Mouse (Mus musculus): ENCODE measurements around the gene Cacnb1. TPM values are rescaled to one million over a fixed set of nuclear protein-coding genes. Genes with fewer than 3 reads are reported as not detected.

The Cacnb1 gene
- total RNA-seq, 1 experiment: 6.2 TPM

- Histone ChIP-seq H3K4me1 (ENCODE audit: control insufficient read depth in 2 of 2, insufficient read depth in 2 of 2, low read length in 2 of 2, poor library complexity in 1 of 2) (peaks cover 2 to 20% of the 10 kb centered on the region in 2 experiments; a peak in 3 of 4 replicates), H3K9ac (ENCODE audit: insufficient read depth, low read depth, low read length, poor library complexity, severe bottlenecking) (peak overlapping the region; percentile 2; the same call in 1 of the 2 replicates), H3K27ac (ENCODE audit: insufficient read depth, low read depth, low read length, poor library complexity, severe bottlenecking) (peak overlapping the region; percentile 64), H3K9me3 (ENCODE audit: control insufficient read depth, insufficient read depth, low read depth, low read length) (no peaks in the 10 kb centered on the region), H3K4me3 (ENCODE audit: insufficient read depth in 1 of 2, low read depth in 1 of 2, low read length in 2 of 2, poor library complexity in 1 of 2, severe bottlenecking in 1 of 2) (peak overlapping the region; percentile 45 to 46), H3K36me3 (ENCODE audit: control insufficient read depth, insufficient read depth, low read length, poor library complexity, severe bottlenecking) (no peaks in the 10 kb centered on the region)
- in situ Hi-C loops (cut with MboI; ENCODE audit: low sequenced_read_pairs in 2 of 2, unreplicated experiment in 2 of 2): no loop called here
- DNase-seq (ENCODE audit: low read depth, low spot score): peak; percentile 61
- TF ChIP-seq HCFC1 (IDR thresholded peaks at IDR 0.05; ENCODE audit: borderline replicate concordance, insufficient read depth, low read length): peak; percentile 61; the same call in 1 of the 2 replicates
- no peak for TF ChIP-seq ZNF384 (IDR thresholded peaks at IDR 0.05; ENCODE audit: low read depth, low read length)
- TF ChIP-seq ZC3H11A (IDR thresholded peaks at IDR 0.05; ENCODE audit: borderline replicate concordance, low read depth, low read length): no peak
- TF ChIP-seq MAFK (IDR thresholded peaks at IDR 0.05; ENCODE audit: insufficient read depth, low read depth, low read length): no peak
Measured at GRCm38 (mm10) chr11:98057466-98057865, 34.6 kb upstream of the Cacnb1 start.

GRCm38 (mm10) chr11:98052989-98053834 is 30.4 kb upstream of the Cacnb1 start, which contains the start of gene Stac2:
Gene Stac2 (minus strand): TSS chr11:98053462.
- peak; percentile 82 for DNase-seq (ENCODE audit: low read depth, low spot score)
- H3K4me3 ChIP-seq (ENCODE audit: insufficient read depth in 1 of 2, low read depth in 1 of 2, low read length in 2 of 2, poor library complexity in 1 of 2, severe bottlenecking in 1 of 2): peak within 1 kb of the TSS; percentile 60 to 83
- TF ChIP-seq CHD2 (IDR thresholded peaks at IDR 0.05; ENCODE audit: low read depth, low read length): no peak
- no peak for TF ChIP-seq ZNF384 (IDR thresholded peaks at IDR 0.05; ENCODE audit: low read depth, low read length)
- TF ChIP-seq MAFK (IDR thresholded peaks at IDR 0.05; ENCODE audit: insufficient read depth, low read depth, low read length): no peak
- TF ChIP-seq ZC3H11A (IDR thresholded peaks at IDR 0.05; ENCODE audit: borderline replicate concordance, low read depth, low read length): no peak
- no peak for TF ChIP-seq HCFC1 (IDR thresholded peaks at IDR 0.05; ENCODE audit: borderline replicate concordance, insufficient read depth, low read length)
- in situ Hi-C loops (cut with MboI; ENCODE audit: low sequenced_read_pairs in 2 of 2, unreplicated experiment in 2 of 2): no loop called here
- no peaks in the 10 kb centered on the region for H3K9me3 ChIP-seq (ENCODE audit: control insufficient read depth, insufficient read depth, low read depth, low read length)
- H3K27ac ChIP-seq (ENCODE audit: insufficient read depth, low read depth, low read length, poor library complexity, severe bottlenecking): no peak within 1 kb of the TSS
- peaks cover 2 to 13% of the 10 kb centered on the region in 2 experiments; a peak in 3 of 4 replicates for H3K4me1 ChIP-seq (ENCODE audit: control insufficient read depth in 2 of 2, insufficient read depth in 2 of 2, low read length in 2 of 2, poor library complexity in 1 of 2)
- H3K9ac ChIP-seq (ENCODE audit: insufficient read depth, low read depth, low read length, poor library complexity, severe bottlenecking): peak within 1 kb of the TSS; percentile 46
- H3K36me3 ChIP-seq (ENCODE audit: control insufficient read depth, insufficient read depth, low read length, poor library complexity, severe bottlenecking): no peaks in the 10 kb centered on the region

GRCm38 (mm10) chr11:98052129-98052988 is 29.5 kb upstream of the Cacnb1 start:
- no peak for TF ChIP-seq ZNF384 (IDR thresholded peaks at IDR 0.05; ENCODE audit: low read depth, low read length)
- TF ChIP-seq ZC3H11A (IDR thresholded peaks at IDR 0.05; ENCODE audit: borderline replicate concordance, low read depth, low read length): no peak
- no peak for TF ChIP-seq MAFK (IDR thresholded peaks at IDR 0.05; ENCODE audit: insufficient read depth, low read depth, low read length)
- TF ChIP-seq CHD2 (IDR thresholded peaks at IDR 0.05; ENCODE audit: low read depth, low read length): no peak
- TF ChIP-seq HCFC1 (IDR thresholded peaks at IDR 0.05; ENCODE audit: borderline replicate concordance, insufficient read depth, low read length): no peak
- H3K27ac ChIP-seq (ENCODE audit: insufficient read depth, low read depth, low read length, poor library complexity, severe bottlenecking): no peak overlapping the region
- no peaks in the 10 kb centered on the region for H3K9me3 ChIP-seq (ENCODE audit: control insufficient read depth, insufficient read depth, low read depth, low read length)
- in situ Hi-C loops (cut with MboI; ENCODE audit: low sequenced_read_pairs in 2 of 2, unreplicated experiment in 2 of 2): no loop called here
- peaks cover 0 to 13% of the 10 kb centered on the region in 2 experiments; a peak in 2 of 4 replicates for H3K4me1 ChIP-seq (ENCODE audit: control insufficient read depth in 2 of 2, insufficient read depth in 2 of 2, low read length in 2 of 2, poor library complexity in 1 of 2)
- H3K36me3 ChIP-seq (ENCODE audit: control insufficient read depth, insufficient read depth, low read length, poor library complexity, severe bottlenecking): no peaks in the 10 kb centered on the region
- DNase-seq (ENCODE audit: low read depth, low spot score): no peak
- peak overlapping the region; percentile 46 for H3K9ac ChIP-seq (ENCODE audit: insufficient read depth, low read depth, low read length, poor library complexity, severe bottlenecking)
- peak overlapping the region; percentile 60 to 83 for H3K4me3 ChIP-seq (ENCODE audit: insufficient read depth in 1 of 2, low read depth in 1 of 2, low read length in 2 of 2, poor library complexity in 1 of 2, severe bottlenecking in 1 of 2)

DNA sequence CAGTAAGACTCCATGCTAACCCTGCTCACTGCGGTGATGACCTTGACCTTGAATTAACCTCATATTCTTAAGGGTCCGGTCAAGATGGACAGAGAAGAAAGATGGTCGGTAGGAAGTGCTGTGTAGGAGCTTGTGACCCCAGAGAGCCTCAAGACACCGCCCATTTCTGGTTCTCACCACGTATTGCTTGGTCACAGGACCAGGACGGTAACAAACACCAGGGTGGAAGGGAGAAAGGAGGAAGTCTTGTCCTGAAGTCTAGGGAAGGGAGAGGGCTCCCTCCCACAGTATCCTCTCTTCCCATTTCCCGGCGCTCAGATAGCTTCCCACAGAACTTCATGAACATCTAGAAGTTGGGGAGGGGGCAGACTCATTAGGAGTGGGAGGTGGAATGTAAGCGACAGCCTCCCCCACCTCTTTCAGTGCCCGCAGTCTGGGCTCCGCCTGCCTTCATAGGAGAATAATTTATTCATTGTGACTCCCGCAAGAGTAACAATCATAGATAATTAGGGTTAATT is 28.8 kb upstream of the Cacnb1 start:
- no peak for DNase-seq (ENCODE audit: low read depth, low spot score)
- TF ChIP-seq ZC3H11A (IDR thresholded peaks at IDR 0.05; ENCODE audit: borderline replicate concordance, low read depth, low read length) (no peak), MAFK (IDR thresholded peaks at IDR 0.05; ENCODE audit: insufficient read depth, low read depth, low read length) (no peak), CHD2 (IDR thresholded peaks at IDR 0.05; ENCODE audit: low read depth, low read length) (no peak), HCFC1 (IDR thresholded peaks at IDR 0.05; ENCODE audit: borderline replicate concordance, insufficient read depth, low read length) (no peak), ZNF384 (IDR thresholded peaks at IDR 0.05; ENCODE audit: low read depth, low read length) (no peak)
- no peaks in the 10 kb centered on the region for H3K9me3 ChIP-seq (ENCODE audit: control insufficient read depth, insufficient read depth, low read depth, low read length)
- no peaks in the 10 kb centered on the region for H3K36me3 ChIP-seq (ENCODE audit: control insufficient read depth, insufficient read depth, low read length, poor library complexity, severe bottlenecking)
- no peak overlapping the region for H3K9ac ChIP-seq (ENCODE audit: insufficient read depth, low read depth, low read length, poor library complexity, severe bottlenecking)
- peaks cover 0 to 11% of the 10 kb centered on the region in 2 experiments; a peak in 2 of 4 replicates for H3K4me1 ChIP-seq (ENCODE audit: control insufficient read depth in 2 of 2, insufficient read depth in 2 of 2, low read length in 2 of 2, poor library complexity in 1 of 2)
- H3K4me3 ChIP-seq (ENCODE audit: insufficient read depth in 1 of 2, low read depth in 1 of 2, low read length in 2 of 2, poor library complexity in 1 of 2, severe bottlenecking in 1 of 2): peak overlapping the region; percentile 60 to 83
- in situ Hi-C loops (cut with MboI; ENCODE audit: low sequenced_read_pairs in 2 of 2, unreplicated experiment in 2 of 2): no loop called here
- no peak overlapping the region for H3K27ac ChIP-seq (ENCODE audit: insufficient read depth, low read depth, low read length, poor library complexity, severe bottlenecking)

All from ES-E14 (cell line).